In the genomic region with DNA sequence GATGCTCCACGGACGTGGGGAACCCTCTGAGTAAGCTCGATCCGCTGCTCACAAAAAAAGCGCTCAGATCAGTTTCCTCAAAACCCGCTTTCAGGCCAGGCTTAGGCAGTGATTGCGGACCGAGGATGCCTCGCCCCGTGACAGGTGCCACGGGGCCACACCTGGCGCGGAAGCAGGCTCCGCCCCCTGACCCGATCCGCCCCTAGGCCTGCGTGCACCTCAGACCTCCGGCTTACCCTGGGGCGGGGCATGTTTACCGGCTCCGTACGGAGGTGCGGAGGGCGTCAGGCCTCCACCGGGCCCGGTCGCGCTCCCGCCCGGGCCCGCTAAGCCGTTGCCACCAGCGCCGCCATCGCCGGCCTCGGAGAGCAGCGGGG, we compare ENCODE assay signal across 8 mouse cellular contexts. TPM values are rescaled to one million over a fixed set of nuclear protein-coding genes. Genes with fewer than 3 reads are reported as not detected.
DNase-seq lines count a peak whose midpoint lies in the region; ATAC-seq and TF ChIP-seq lines count a peak whose summit lies in the region.

No protein-coding gene starts in this region.

- no peak for TF ChIP-seq CTCF in cerebellum, adult 2 months (IDR thresholded peaks at IDR 0.05; ENCODE audit: borderline replicate concordance, insufficient read depth, low read depth, low read length)
- TF ChIP-seq CTCF in thymus, adult 2 months (IDR thresholded peaks at IDR 0.05; ENCODE audit: borderline replicate concordance, control insufficient read depth, extremely low read depth, insufficient read depth, low read length, poor library complexity): no peak
- no peak for TF ChIP-seq CTCF in forebrain, postnatal 0 days (IDR thresholded peaks at IDR 0.05; ENCODE audit: low read depth)
- no peak for TF ChIP-seq CTCF in stomach, postnatal 0 days (IDR thresholded peaks at IDR 0.05; ENCODE audit: low read depth)

- TF ChIP-seq EP300 in stomach, postnatal 0 days (optimal IDR thresholded peaks at IDR 0.05): no peak

- H3K4me1 ChIP-seq in cerebellum, adult 2 months (ENCODE audit: control insufficient read depth, insufficient read depth, low read length): no peaks in the 10 kb centered on the region
- H3K4me1 ChIP-seq in thymus, adult 2 months (replicated peaks; ENCODE audit: control insufficient read depth, insufficient read depth, low read length): peaks cover 9% of the 10 kb centered on the region
- peaks cover 15% of the 10 kb centered on the region for H3K4me1 ChIP-seq in forebrain, postnatal 0 days (ENCODE audit: insufficient read depth)
- H3K4me1 ChIP-seq in limb, embryonic 12.5 days (replicated peaks): peaks cover 21% of the 10 kb centered on the region
- peaks cover 20% of the 10 kb centered on the region for H3K4me1 ChIP-seq in midbrain, embryonic 11.5 days (ENCODE audit: control insufficient read depth, insufficient read depth, low read length)
- no peaks in the 10 kb centered on the region for H3K4me1 ChIP-seq in stomach, postnatal 0 days (replicated peaks; ENCODE audit: control insufficient read depth, insufficient read depth)

- no peaks in the 10 kb centered on the region for H3K9me3 ChIP-seq in forebrain, postnatal 0 days (ENCODE audit: low read length)
- H3K9me3 ChIP-seq in limb, embryonic 12.5 days: no peaks in the 10 kb centered on the region
- no peaks in the 10 kb centered on the region for H3K9me3 ChIP-seq in midbrain, embryonic 11.5 days (ENCODE audit: control insufficient read depth, low read length)
- H3K9me3 ChIP-seq in stomach, postnatal 0 days (ENCODE audit: control insufficient read depth, low read length): no peaks in the 10 kb centered on the region

- no peaks in the 10 kb centered on the region for H3K27me3 ChIP-seq in cerebellum, adult 2 months (ENCODE audit: control insufficient read depth, insufficient read depth, low read length)
- H3K27me3 ChIP-seq in thymus, adult 2 months (ENCODE audit: control insufficient read depth, insufficient read depth, low read length): no peaks in the 10 kb centered on the region
- no peaks in the 10 kb centered on the region for H3K27me3 ChIP-seq in forebrain, postnatal 0 days (ENCODE audit: insufficient read depth, low read length)
- no peaks in the 10 kb centered on the region for H3K27me3 ChIP-seq in limb, embryonic 12.5 days
- H3K27me3 ChIP-seq in midbrain, embryonic 11.5 days (ENCODE audit: control insufficient read depth, insufficient read depth, low read length): no peaks in the 10 kb centered on the region
- no peaks in the 10 kb centered on the region for H3K27me3 ChIP-seq in stomach, postnatal 0 days (ENCODE audit: control insufficient read depth, insufficient read depth, low read length)

- H3K36me3 ChIP-seq in thymus, adult 2 months (ENCODE audit: control insufficient read depth, insufficient read depth, low read length): peaks cover 10% of the 10 kb centered on the region
- peaks cover 27% of the 10 kb centered on the region for H3K36me3 ChIP-seq in forebrain, postnatal 0 days (ENCODE audit: insufficient read depth)
- H3K36me3 ChIP-seq in limb, embryonic 12.5 days: peaks cover 36% of the 10 kb centered on the region
- peaks cover 8% of the 10 kb centered on the region; the same call in 1 of the 2 replicates for H3K36me3 ChIP-seq in midbrain, embryonic 11.5 days (ENCODE audit: control insufficient read depth, insufficient read depth, low read length)
- H3K36me3 ChIP-seq in stomach, postnatal 0 days (ENCODE audit: control insufficient read depth, insufficient read depth, low read length): peaks cover 14% of the 10 kb centered on the region

- peak overlapping the region; percentile 86 for H3K9ac ChIP-seq in forebrain, postnatal 0 days
- peak overlapping the region; percentile 91 for H3K9ac ChIP-seq in limb, embryonic 12.5 days (replicated peaks)
- peak overlapping the region; percentile 95 for H3K9ac ChIP-seq in midbrain, embryonic 11.5 days (ENCODE audit: low read length)
- H3K9ac ChIP-seq in stomach, postnatal 0 days (ENCODE audit: low read length): peak overlapping the region; percentile 98

- peak overlapping the region; percentile 62 for H3K4me2 ChIP-seq in forebrain, postnatal 0 days (ENCODE audit: low read depth)
- H3K4me2 ChIP-seq in limb, embryonic 12.5 days: peak overlapping the region; percentile 69
- peak overlapping the region; percentile 90 for H3K4me2 ChIP-seq in midbrain, embryonic 11.5 days
- H3K4me2 ChIP-seq in stomach, postnatal 0 days (replicated peaks; ENCODE audit: low read depth): peak overlapping the region; percentile 79

- H3K27ac ChIP-seq in cerebellum, adult 2 months (ENCODE audit: insufficient read depth, low read length): peak overlapping the region; percentile 69
- peak overlapping the region; percentile 19; the same call in 1 of the 2 replicates for H3K27ac ChIP-seq in thymus, adult 2 months (ENCODE audit: control insufficient read depth, insufficient read depth, low read length)
- peak overlapping the region; percentile 90 for H3K27ac ChIP-seq in forebrain, postnatal 0 days (ENCODE audit: low read depth, low read length)
- peak overlapping the region; percentile 82 for H3K27ac ChIP-seq in limb, embryonic 12.5 days
- peak overlapping the region; percentile 57 for H3K27ac ChIP-seq in midbrain, embryonic 11.5 days (ENCODE audit: low read depth, low read length)
- H3K27ac ChIP-seq in stomach, postnatal 0 days (replicated peaks): peak overlapping the region; percentile 98

- H3K4me3 ChIP-seq in cerebellum, adult 2 months (replicated peaks; ENCODE audit: insufficient read depth, low read depth, low read length): peak overlapping the region; percentile 82
- H3K4me3 ChIP-seq in thymus, adult 2 months (ENCODE audit: control insufficient read depth, insufficient read depth, low read length): peak overlapping the region; percentile 71
- peak overlapping the region; percentile 81 for H3K4me3 ChIP-seq in forebrain, postnatal 0 days (ENCODE audit: low read depth, low read length)
- peak overlapping the region; percentile 95 for H3K4me3 ChIP-seq in limb, embryonic 12.5 days (replicated peaks)
- H3K4me3 ChIP-seq in midbrain, embryonic 11.5 days (ENCODE audit: low read depth, low read length): peak overlapping the region; percentile 95
- peak overlapping the region; percentile 98 for H3K4me3 ChIP-seq in stomach, postnatal 0 days (ENCODE audit: low read depth, low read length)

- DNase-seq in cerebellum, adult 2 months: no peak
- DNase-seq in cerebellum, adult 8-10 months: no peak
- DNase-seq in thymus, adult 2 months: peak; percentile 73
- no peak for DNase-seq in thymus, postnatal 36 days
- DNase-seq in forebrain, postnatal 0 days: no peak
- DNase-seq in midbrain, embryonic 11.5 days (ENCODE audit: low spot score, missing footprints): no peak
- DNase-seq in stomach, postnatal 0 days (ENCODE audit: low spot score): peak; percentile 88

- ATAC-seq in forebrain, postnatal 0 days: peak; percentile 21
- ATAC-seq in limb, embryonic 12.5 days (ENCODE audit: insufficient number of reproducible peaks, insufficient read depth, low FRiP score, low TSS enrichment, low read depth): peak; percentile 38
- ATAC-seq in midbrain, embryonic 11.5 days (ENCODE audit: low FRiP score): peak; percentile 53
- ATAC-seq in stomach, postnatal 0 days (ENCODE audit: low FRiP score, low TSS enrichment): peak; percentile 81

- no peak for TF ChIP-seq POLR2A in cerebellum, adult 2 months (IDR thresholded peaks at IDR 0.05; ENCODE audit: borderline replicate concordance, insufficient read depth, low read length)
- no peak for TF ChIP-seq POLR2A in thymus, adult 2 months (IDR thresholded peaks at IDR 0.05; ENCODE audit: control insufficient read depth, extremely low read depth, insufficient read depth, low read length, poor library complexity)

- under 1% methylated on average over 38 of the region's 38 CpGs for WGBS in cerebellum, adult 2 months
- under 1% methylated on average over 38 of the region's 38 CpGs for WGBS in thymus, adult 2 months
- 4% methylated on average over 34 of the region's 38 CpGs for WGBS in forebrain, postnatal 0 days
- WGBS in limb, embryonic 12.5 days: 0% methylated on average over 38 of the region's 38 CpGs
- WGBS in midbrain, embryonic 11.5 days: under 1% methylated on average over 37 of the region's 38 CpGs
- WGBS in stomach, postnatal 0 days: under 1% methylated on average over 35 of the region's 38 CpGs

RNA-seq across cellular contexts. Expression of a gene that starts 0.3 kb away (rescaled TPM):
- 204 and 212 TPM in 2 replicates for polyA plus RNA-seq in cerebellum, adult 2 months (2012; rRNA removed)
- 90.8 and 93.2 TPM in 2 replicates for polyA plus RNA-seq in thymus, adult 2 months (2012; rRNA removed)
- total RNA-seq in forebrain, postnatal 0 days (2014; rRNA removed): 54.8 and 61.9 TPM in 2 replicates
- 97.2 and 103 TPM in 2 replicates for polyA plus RNA-seq in forebrain, postnatal 0 days (2015; fragmentation: Nextera tagmentation; extraction: Ambion mirVana)
- 58.7 and 59.1 TPM in 2 replicates for polyA plus RNA-seq in limb, embryonic 12.5 days (2016; fragmentation: Nextera tagmentation; extraction: Ambion mirVana)
- 48.4 and 59.0 TPM in 2 replicates for polyA plus RNA-seq in midbrain, embryonic 11.5 days (2014; fragmentation: Nextera tagmentation; extraction: Ambion mirVana)
- 38.3 and 42.7 TPM in 2 replicates for polyA plus RNA-seq in stomach, postnatal 0 days (2015; fragmentation: Nextera tagmentation; extraction: Ambion mirVana)

RNA-seq across cellular contexts. Expression of a gene that starts 0.5 kb away (rescaled TPM):
- polyA plus RNA-seq in cerebellum, adult 2 months (2012; rRNA removed): 21.0 and 25.1 TPM in 2 replicates
- 29.1 and 33.6 TPM in 2 replicates for polyA plus RNA-seq in thymus, adult 2 months (2012; rRNA removed)
- total RNA-seq in forebrain, postnatal 0 days (2014; rRNA removed): 16.7 and 20.0 TPM in 2 replicates
- polyA plus RNA-seq in forebrain, postnatal 0 days (2015; fragmentation: Nextera tagmentation; extraction: Ambion mirVana): 11.3 and 13.1 TPM in 2 replicates
- polyA plus RNA-seq in limb, embryonic 12.5 days (2016; fragmentation: Nextera tagmentation; extraction: Ambion mirVana): 61.5 and 67.2 TPM in 2 replicates
- 73.6 and 76.3 TPM in 2 replicates for polyA plus RNA-seq in midbrain, embryonic 11.5 days (2014; fragmentation: Nextera tagmentation; extraction: Ambion mirVana)
- polyA plus RNA-seq in stomach, postnatal 0 days (2015; fragmentation: Nextera tagmentation; extraction: Ambion mirVana): 44.7 and 48.6 TPM in 2 replicates

RNA-seq across cellular contexts. Expression of a gene that starts 5.6 kb away (rescaled TPM):
- polyA plus RNA-seq in cerebellum, adult 2 months (2012; rRNA removed): 48.5 and 49.7 TPM in 2 replicates
- polyA plus RNA-seq in thymus, adult 2 months (2012; rRNA removed): 44.5 and 54.1 TPM in 2 replicates
- total RNA-seq in forebrain, postnatal 0 days (2014; rRNA removed): 134 and 150 TPM in 2 replicates
- 193 and 233 TPM in 2 replicates for polyA plus RNA-seq in forebrain, postnatal 0 days (2015; fragmentation: Nextera tagmentation; extraction: Ambion mirVana)
- 350 and 374 TPM in 2 replicates for polyA plus RNA-seq in limb, embryonic 12.5 days (2016; fragmentation: Nextera tagmentation; extraction: Ambion mirVana)
- 401 and 413 TPM in 2 replicates for polyA plus RNA-seq in midbrain, embryonic 11.5 days (2014; fragmentation: Nextera tagmentation; extraction: Ambion mirVana)
- 92.1 and 100.0 TPM in 2 replicates for polyA plus RNA-seq in stomach, postnatal 0 days (2015; fragmentation: Nextera tagmentation; extraction: Ambion mirVana)

RNA-seq across cellular contexts. Expression of a gene that starts 5.7 kb away (rescaled TPM):
- polyA plus RNA-seq in cerebellum, adult 2 months (2012; rRNA removed): 65.1 and 70.3 TPM in 2 replicates
- polyA plus RNA-seq in thymus, adult 2 months (2012; rRNA removed): 131 and 143 TPM in 2 replicates
- 75.2 and 102 TPM in 2 replicates for total RNA-seq in forebrain, postnatal 0 days (2014; rRNA removed)
- polyA plus RNA-seq in forebrain, postnatal 0 days (2015; fragmentation: Nextera tagmentation; extraction: Ambion mirVana): 79.1 and 87.6 TPM in 2 replicates
- 168 and 171 TPM in 2 replicates for polyA plus RNA-seq in limb, embryonic 12.5 days (2016; fragmentation: Nextera tagmentation; extraction: Ambion mirVana)
- 157 and 165 TPM in 2 replicates for polyA plus RNA-seq in midbrain, embryonic 11.5 days (2014; fragmentation: Nextera tagmentation; extraction: Ambion mirVana)
- 69.4 and 71.7 TPM in 2 replicates for polyA plus RNA-seq in stomach, postnatal 0 days (2015; fragmentation: Nextera tagmentation; extraction: Ambion mirVana)

RNA-seq across cellular contexts. Expression of a gene that starts 14.0 kb away (rescaled TPM):
- polyA plus RNA-seq in cerebellum, adult 2 months (2012; rRNA removed): 22.2 and 23.9 TPM in 2 replicates
- 20.1 and 27.8 TPM in 2 replicates for polyA plus RNA-seq in thymus, adult 2 months (2012; rRNA removed)
- total RNA-seq in forebrain, postnatal 0 days (2014; rRNA removed): 13.1 and 19.0 TPM in 2 replicates
- not detected in 2 replicates for polyA plus RNA-seq in forebrain, postnatal 0 days (2015; fragmentation: Nextera tagmentation; extraction: Ambion mirVana)
- polyA plus RNA-seq in limb, embryonic 12.5 days (2016; fragmentation: Nextera tagmentation; extraction: Ambion mirVana): not detected in 2 replicates
- polyA plus RNA-seq in midbrain, embryonic 11.5 days (2014; fragmentation: Nextera tagmentation; extraction: Ambion mirVana): not detected in 2 replicates
- polyA plus RNA-seq in stomach, postnatal 0 days (2015; fragmentation: Nextera tagmentation; extraction: Ambion mirVana): not detected in 2 replicates

Comparison
In these comparisons a context has a peak if more than half of its experiments do, and no peak if none do; other contexts are left out.
1. DNase-seq: peak in thymus, adult 2 months (single experiment) and stomach, postnatal 0 days (single experiment); none in cerebellum, adult 2 months (0 of 2), cerebellum, adult 8-10 months (single experiment), thymus, postnatal 36 days (0 of 2), forebrain, postnatal 0 days (single experiment) and midbrain, embryonic 11.5 days (single experiment).
2. H3K27ac ChIP-seq: peak in every context shown above with its lines; median percentile 98 in stomach, postnatal 0 days; 90 in forebrain, postnatal 0 days; 82 in limb, embryonic 12.5 days; 69 in cerebellum, adult 2 months; 57 in midbrain, embryonic 11.5 days; 19 in thymus, adult 2 months.
3. ATAC-seq: peak in every context shown above with its lines; median percentile 81 in stomach, postnatal 0 days; 53 in midbrain, embryonic 11.5 days; 38 in limb, embryonic 12.5 days; 21 in forebrain, postnatal 0 days.
4. Peak in every context shown above with its lines, with median percentiles within 50 percentile points of each other: H3K4me3 ChIP-seq, H3K4me2 ChIP-seq and H3K9ac ChIP-seq.